Mouse (Mus musculus): ENCODE measurements around the gene Atxn7l2.

The Atxn7l2 gene

GRCm38 (mm10) chr3:108178756-108179715 lies 31.7 kb downstream of the Atxn7l2 start:
- in situ Hi-C loops (cut with MboI, MseI), result no loop called here

GRCm38 (mm10) chr3:108174672-108175531 lies 35.8 kb downstream of the Atxn7l2 start:
- in situ Hi-C loops (cut with MboI, MseI), result no loop called here

- in situ Hi-C loops (cut with MboI, MseI), result loop anchor here in 1 of 2 experiments (5.0 kb wide), 1 partner anchor 78 kb away; no protein-coding TSS in a partner anchor
Observed at GRCm38 (mm10) chr3:108169199-108169598, 41.5 kb downstream of the Atxn7l2 start.

GRCm38 (mm10) chr3:108167499-108167898 lies 43.2 kb downstream of the Atxn7l2 start:
- in situ Hi-C loops (cut with MboI, MseI), result loop anchor here in 1 of 2 experiments (5.0 kb wide), 1 partner anchor 80 kb away; no protein-coding TSS in a partner anchor

GRCm38 (mm10) chr3:108166486-108167211 lies 44.1 kb downstream of the Atxn7l2 start:
- in situ Hi-C loops (cut with MboI, MseI), result loop anchor here in 1 of 2 experiments (5.0 kb wide), 1 partner anchor 81 kb away; no protein-coding TSS in a partner anchor

GRCm38 (mm10) chr3:108165532-108166315 lies 45.0 kb downstream of the Atxn7l2 start:
- in situ Hi-C loops (cut with MboI, MseI), result loop anchor here in 1 of 2 experiments (5.0 kb wide), 1 partner anchor 82 kb away; no protein-coding TSS in a partner anchor

- in situ Hi-C loops (cut with MboI, MseI), result loop anchor here (5.0 kb wide), 2 partner anchors 82 to 232 kb away; no protein-coding TSS in a partner anchor
Observed at GRCm38 (mm10) chr3:108164807-108165206, 45.9 kb downstream of the Atxn7l2 start.

- in situ Hi-C loops (cut with MboI, MseI), result loop anchor here in 1 of 2 experiments (5.0 kb wide), 1 partner anchor 233 kb away; no protein-coding TSS in a partner anchor
Observed at GRCm38 (mm10) chr3:108164091-108164490, 46.6 kb downstream of the Atxn7l2 start.

GRCm38 (mm10) chr3:108158383-108159037 lies 52.2 kb downstream of the Atxn7l2 start:
- in situ Hi-C loops (cut with MboI, MseI), result loop anchor here in 1 of 2 experiments (10.0 kb wide), 1 partner anchor 214 kb away; the partner anchor contains the start of gene Gstm6

- in situ Hi-C loops (cut with MboI, MseI), result loop anchor here (5.0 to 10.0 kb wide), 2 partner anchors 72 to 210 kb away; partner anchors contain the start of gene Gstm6 (in 1 of the 2)
Observed at GRCm38 (mm10) chr3:108154656-108155055, 56.1 kb downstream of the Atxn7l2 start, which contains the start of gene Gpr61. Gpr61 (minus strand) TSS chr3:108154882.

- in situ Hi-C loops (cut with MboI, MseI), result loop anchor here (5.0 to 10.0 kb wide), 2 partner anchors 70 to 207 kb away; partner anchors contain the start of gene Gstm6 (in 1 of the 2)
Observed at GRCm38 (mm10) chr3:108152290-108152689, 58.4 kb downstream of the Atxn7l2 start.

Data from T-helper 17 cell (primary cell).